Mouse (Mus musculus): ENCODE measurements around the gene Adcy6. TPM values are rescaled to one million over a fixed set of nuclear protein-coding genes. Genes with fewer than 3 reads are reported as not detected.
"Not testable (repeated sequence)": the region's sequence is repeated elsewhere in the genome, so short reads cannot be mapped to it uniquely, and the experiment has no call there.

Gene Adcy6
- polyA plus RNA-seq, 1 experiment from 2014 or later: 18.9 TPM

- H3K9me3 ChIP-seq (ENCODE audit: control insufficient read depth, low read length): no peaks in the 10 kb centered on the region
- H3K4me3 ChIP-seq (ENCODE audit: low read depth, low read length): no peak overlapping the region
- no peak overlapping the region for H3K4me2 ChIP-seq (ENCODE audit: low read depth, severe bottlenecking)
- H3K27me3 ChIP-seq (ENCODE audit: control insufficient read depth, insufficient read depth, low read length): no peaks in the 10 kb centered on the region
- ATAC-seq (ENCODE audit: insufficient number of reproducible peaks, low FRiP score, low TSS enrichment, low read depth) (no peak), DNase-seq (ENCODE audit: low spot score) (no peak)
- peaks cover 11% of the 10 kb centered on the region; the same call in 1 of the 2 replicates for H3K36me3 ChIP-seq (ENCODE audit: control insufficient read depth, insufficient read depth, low read length)
- 93% methylated on average over 11 of the region's 11 CpGs for WGBS
- no peaks in the 10 kb centered on the region for H3K4me1 ChIP-seq (ENCODE audit: control insufficient read depth, insufficient read depth, low read length)
- no peak overlapping the region for H3K27ac ChIP-seq (replicated peaks; ENCODE audit: low read depth, low read length)
- H3K9ac ChIP-seq (ENCODE audit: low read length): no peak overlapping the region
Measured at GRCm38 (mm10) chr15:98587751-98588150, 22.1 kb downstream of the Adcy6 start.

GRCm38 (mm10) chr15:98586141-98586540 lies 23.7 kb downstream of the Adcy6 start:
- 69% methylated on average over 9 of the region's 9 CpGs for WGBS
- not testable (repeated sequence) for H3K9ac ChIP-seq (ENCODE audit: low read length); H3K27ac ChIP-seq (replicated peaks; ENCODE audit: low read depth, low read length); H3K4me3 ChIP-seq (ENCODE audit: low read depth, low read length); H3K4me2 ChIP-seq (ENCODE audit: low read depth, severe bottlenecking); H3K4me1 ChIP-seq (ENCODE audit: control insufficient read depth, insufficient read depth, low read length); DNase-seq (ENCODE audit: low spot score); H3K9me3 ChIP-seq (ENCODE audit: control insufficient read depth, low read length); ATAC-seq (ENCODE audit: insufficient number of reproducible peaks, low FRiP score, low TSS enrichment, low read depth); H3K27me3 ChIP-seq (ENCODE audit: control insufficient read depth, insufficient read depth, low read length); H3K36me3 ChIP-seq (ENCODE audit: control insufficient read depth, insufficient read depth, low read length)

- H3K9me3 ChIP-seq (ENCODE audit: control insufficient read depth, low read length): no peaks in the 10 kb centered on the region
- WGBS: 40% methylated on average over 7 of the region's 7 CpGs
- no peaks in the 10 kb centered on the region for H3K4me1 ChIP-seq (ENCODE audit: control insufficient read depth, insufficient read depth, low read length)
- H3K4me2 ChIP-seq (ENCODE audit: low read depth, severe bottlenecking): no peak overlapping the region
- no peak for DNase-seq (ENCODE audit: low spot score)
- no peak overlapping the region for H3K4me3 ChIP-seq (ENCODE audit: low read depth, low read length)
- ATAC-seq (ENCODE audit: insufficient number of reproducible peaks, low FRiP score, low TSS enrichment, low read depth): no peak
- H3K27me3 ChIP-seq (ENCODE audit: control insufficient read depth, insufficient read depth, low read length): no peaks in the 10 kb centered on the region
- H3K36me3 ChIP-seq (ENCODE audit: control insufficient read depth, insufficient read depth, low read length): 0 out of 2 replicates have a peak, but pooled peaks cover 4% of the 10 kb centered on the region
- H3K27ac ChIP-seq (replicated peaks; ENCODE audit: low read depth, low read length): no peak overlapping the region
- H3K9ac ChIP-seq (ENCODE audit: low read length): no peak overlapping the region; the same call in 1 of the 2 replicates
Measured at GRCm38 (mm10) chr15:98585421-98585820, 24.5 kb downstream of the Adcy6 start.

GRCm38 (mm10) chr15:98582996-98583395 lies 26.9 kb downstream of the Adcy6 start:
- H3K36me3 ChIP-seq (ENCODE audit: control insufficient read depth, insufficient read depth, low read length): 0 out of 2 replicates have a peak, but pooled peaks cover 1% of the 10 kb centered on the region
- H3K9ac ChIP-seq (ENCODE audit: low read length): no peak overlapping the region
- WGBS: 67% methylated on average over 8 of the region's 8 CpGs
- ATAC-seq (ENCODE audit: insufficient number of reproducible peaks, low FRiP score, low TSS enrichment, low read depth) (no peak), DNase-seq (ENCODE audit: low spot score) (no peak)
- no peaks in the 10 kb centered on the region for H3K27me3 ChIP-seq (ENCODE audit: control insufficient read depth, insufficient read depth, low read length)
- no peak overlapping the region for H3K27ac ChIP-seq (replicated peaks; ENCODE audit: low read depth, low read length)
- H3K4me2 ChIP-seq (ENCODE audit: low read depth, severe bottlenecking): no peak overlapping the region
- H3K9me3 ChIP-seq (ENCODE audit: control insufficient read depth, low read length): no peaks in the 10 kb centered on the region
- no peaks in the 10 kb centered on the region for H3K4me1 ChIP-seq (ENCODE audit: control insufficient read depth, insufficient read depth, low read length)
- H3K4me3 ChIP-seq (ENCODE audit: low read depth, low read length): no peak overlapping the region

GRCm38 (mm10) chr15:98582410-98582809 lies 27.5 kb downstream of the Adcy6 start:
- Histone ChIP-seq H3K4me1 (ENCODE audit: control insufficient read depth, insufficient read depth, low read length) (no peaks in the 10 kb centered on the region), H3K27ac (replicated peaks; ENCODE audit: low read depth, low read length) (no peak overlapping the region), H3K4me3 (ENCODE audit: low read depth, low read length) (no peak overlapping the region), H3K36me3 (ENCODE audit: control insufficient read depth, insufficient read depth, low read length) (no peaks in the 10 kb centered on the region), H3K9me3 (ENCODE audit: control insufficient read depth, low read length) (no peaks in the 10 kb centered on the region), H3K27me3 (ENCODE audit: control insufficient read depth, insufficient read depth, low read length) (no peaks in the 10 kb centered on the region), H3K9ac (ENCODE audit: low read length) (no peak overlapping the region), H3K4me2 (ENCODE audit: low read depth, severe bottlenecking) (no peak overlapping the region)
- WGBS: 85% methylated on average over 8 of the region's 8 CpGs
- DNase-seq (ENCODE audit: low spot score) (no peak), ATAC-seq (ENCODE audit: insufficient number of reproducible peaks, low FRiP score, low TSS enrichment, low read depth) (no peak)

GRCm38 (mm10) chr15:98579795-98580464 lies 29.9 kb downstream of the Adcy6 start:
- ATAC-seq (ENCODE audit: insufficient number of reproducible peaks, low FRiP score, low TSS enrichment, low read depth) (peak; percentile 70; the same call in 1 of the 2 replicates), DNase-seq (ENCODE audit: low spot score) (peak; percentile 89)
- 39% methylated on average over 5 of the region's 5 CpGs for WGBS
- no peaks in the 10 kb centered on the region for H3K36me3 ChIP-seq (ENCODE audit: control insufficient read depth, insufficient read depth, low read length)
- no peak overlapping the region for H3K9ac ChIP-seq (ENCODE audit: low read length)
- no peaks in the 10 kb centered on the region for H3K27me3 ChIP-seq (ENCODE audit: control insufficient read depth, insufficient read depth, low read length)
- no peak overlapping the region for H3K4me2 ChIP-seq (ENCODE audit: low read depth, severe bottlenecking)
- no peak overlapping the region for H3K27ac ChIP-seq (replicated peaks; ENCODE audit: low read depth, low read length)
- H3K4me3 ChIP-seq (ENCODE audit: low read depth, low read length): no peak overlapping the region
- no peaks in the 10 kb centered on the region for H3K4me1 ChIP-seq (ENCODE audit: control insufficient read depth, insufficient read depth, low read length)
- H3K9me3 ChIP-seq (ENCODE audit: control insufficient read depth, low read length): no peaks in the 10 kb centered on the region

GRCm38 (mm10) chr15:98579310-98579709 lies 30.6 kb downstream of the Adcy6 start:
- Histone ChIP-seq H3K9ac (ENCODE audit: low read length) (no peak overlapping the region), H3K27ac (replicated peaks; ENCODE audit: low read depth, low read length) (no peak overlapping the region), H3K4me2 (ENCODE audit: low read depth, severe bottlenecking) (no peak overlapping the region), H3K9me3 (ENCODE audit: control insufficient read depth, low read length) (no peaks in the 10 kb centered on the region), H3K27me3 (ENCODE audit: control insufficient read depth, insufficient read depth, low read length) (no peaks in the 10 kb centered on the region), H3K4me3 (ENCODE audit: low read depth, low read length) (no peak overlapping the region), H3K36me3 (ENCODE audit: control insufficient read depth, insufficient read depth, low read length) (no peaks in the 10 kb centered on the region), H3K4me1 (ENCODE audit: control insufficient read depth, insufficient read depth, low read length) (no peaks in the 10 kb centered on the region)
- no peak for DNase-seq (ENCODE audit: low spot score)
- WGBS: 90% methylated on average over 2 of the region's 2 CpGs
- no peak for ATAC-seq (ENCODE audit: insufficient number of reproducible peaks, low FRiP score, low TSS enrichment, low read depth)

GRCm38 (mm10) chr15:98573293-98573692 lies 36.6 kb downstream of the Adcy6 start:
- H3K4me3 ChIP-seq (ENCODE audit: low read depth, low read length): no peak overlapping the region
- no peaks in the 10 kb centered on the region for H3K36me3 ChIP-seq (ENCODE audit: control insufficient read depth, insufficient read depth, low read length)
- DNase-seq (ENCODE audit: low spot score) (no peak), ATAC-seq (ENCODE audit: insufficient number of reproducible peaks, low FRiP score, low TSS enrichment, low read depth) (no peak)
- WGBS: 71% methylated on average over 4 of the region's 4 CpGs
- no peak overlapping the region for H3K27ac ChIP-seq (replicated peaks; ENCODE audit: low read depth, low read length)
- H3K4me1 ChIP-seq (ENCODE audit: control insufficient read depth, insufficient read depth, low read length): peaks cover 6% of the 10 kb centered on the region; the same call in 1 of the 2 replicates
- H3K9ac ChIP-seq (ENCODE audit: low read length): no peak overlapping the region
- no peaks in the 10 kb centered on the region for H3K9me3 ChIP-seq (ENCODE audit: control insufficient read depth, low read length)
- no peaks in the 10 kb centered on the region for H3K27me3 ChIP-seq (ENCODE audit: control insufficient read depth, insufficient read depth, low read length)
- H3K4me2 ChIP-seq (ENCODE audit: low read depth, severe bottlenecking): no peak overlapping the region

All from limb, embryonic 11.5 days (tissue).